Mouse (Mus musculus): ENCODE results near the gene Lce3a.

The Lce3a gene

GRCm38 (mm10) chr3:92926130-92926529, at the start of gene Lce3a:
Gene Lce3a, minus strand, starts transcription at chr3:92926230.
- DNase-seq: no peak

GRCm38 (mm10) chr3:92966761-92967160, 40.7 kb upstream of the Lce3a start, which contains the start of gene Lce3e:
Gene Lce3e, plus strand, starts transcription at chr3:92967061.
- DNase-seq: no peak

DNA sequence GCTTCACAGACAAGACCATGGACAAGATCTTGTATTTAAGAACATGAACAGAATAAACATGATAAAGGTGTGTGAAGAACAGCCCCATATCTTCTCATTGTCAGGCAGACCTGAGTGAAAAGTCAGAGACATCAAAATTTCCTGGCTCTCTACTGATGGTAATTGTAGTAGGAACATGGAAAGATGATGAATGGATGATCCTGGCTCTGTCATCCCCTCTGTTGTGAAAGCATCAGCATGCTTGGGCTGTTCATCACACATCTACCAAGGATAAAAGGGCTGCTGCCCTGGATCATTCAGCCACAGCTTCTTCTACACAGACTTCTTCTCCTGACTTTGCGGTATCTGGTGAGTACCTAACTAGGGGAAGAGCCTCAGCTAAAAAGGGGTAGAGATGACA, 31.1 kb upstream of the Lce3a start, which contains the start of gene Lce3d:
Gene Lce3d (plus strand): TSS at position 301 of the 400 bp plus-strand sequence.
- no peak for DNase-seq

- DNase-seq: no peak
These were observed 18.2 kb upstream of the Lce3a start, which contains the start of gene Lce3c for GRCm38 (mm10) chr3:92944186-92944585. Gene Lce3c, plus strand, starts transcription at chr3:92944486.

- DNase-seq: no peak
These were observed 6.6 kb upstream of the Lce3a start, which contains the start of gene Lce3b for GRCm38 (mm10) chr3:92932679-92933078. Gene Lce3b, plus strand, starts transcription at chr3:92932979.

GRCm38 (mm10) chr3:92920364-92920763, 5.7 kb downstream of the Lce3a start:
- no peak for DNase-seq

DNA sequence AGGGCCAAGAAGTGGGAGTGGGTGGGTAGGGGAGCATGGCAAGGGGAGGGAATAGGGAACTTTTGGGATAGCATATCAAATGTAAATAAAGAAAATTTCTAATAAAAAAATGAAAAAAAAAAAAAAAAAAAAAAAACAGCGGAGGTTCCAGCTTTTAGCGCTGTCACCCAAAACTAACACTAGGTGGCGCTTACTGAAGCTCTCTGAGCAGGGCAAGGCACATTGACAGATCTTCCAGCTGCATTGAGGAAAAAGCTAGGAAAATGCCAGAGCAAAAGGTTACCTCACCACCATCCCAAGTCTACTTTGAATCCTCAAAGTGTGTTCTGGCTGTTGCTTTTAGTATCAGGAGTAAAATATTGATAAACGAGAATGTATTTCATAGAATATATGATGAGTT, 18.5 kb downstream of the Lce3a start:
- DNase-seq: no peak

DNA sequence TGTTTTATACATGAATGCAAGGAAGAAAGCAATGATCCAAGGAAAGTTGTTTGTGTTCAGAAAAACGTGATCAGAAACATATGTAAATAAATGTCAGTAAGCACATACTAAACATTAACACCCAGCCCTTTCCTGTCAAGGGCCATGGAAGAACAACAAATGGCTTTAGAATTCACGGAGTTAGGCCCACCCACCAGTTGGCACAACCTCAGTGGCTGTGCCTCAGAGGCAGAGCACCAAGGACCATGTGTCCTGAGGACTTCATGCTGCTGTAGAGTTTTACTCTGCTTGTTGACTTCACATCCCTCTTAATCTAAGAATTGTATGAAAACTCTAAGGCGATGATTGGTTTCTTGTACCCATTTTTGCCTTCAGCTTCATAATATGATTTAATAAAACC, 20.8 kb downstream of the Lce3a start:
- no peak for DNase-seq

DNA sequence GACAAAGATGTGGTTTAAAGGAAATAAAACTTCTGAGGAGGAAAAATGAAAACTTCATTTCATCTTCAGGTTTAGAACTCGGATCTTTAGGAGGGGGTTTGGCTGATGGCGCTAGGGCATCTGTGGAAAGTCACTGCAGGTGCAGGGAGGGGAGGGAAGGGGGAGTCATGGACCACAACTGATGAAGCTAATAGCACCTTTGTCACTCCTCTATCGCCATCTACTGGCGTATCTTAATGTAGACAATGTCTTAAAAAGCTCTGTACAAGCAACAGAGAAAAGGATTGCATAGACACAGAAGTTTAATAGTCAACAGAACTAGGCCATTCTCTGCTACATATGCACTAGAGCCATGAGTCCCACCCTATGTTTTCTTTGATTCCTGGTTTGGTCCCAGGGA, 22.4 kb downstream of the Lce3a start:
- DNase-seq: no peak

DNA sequence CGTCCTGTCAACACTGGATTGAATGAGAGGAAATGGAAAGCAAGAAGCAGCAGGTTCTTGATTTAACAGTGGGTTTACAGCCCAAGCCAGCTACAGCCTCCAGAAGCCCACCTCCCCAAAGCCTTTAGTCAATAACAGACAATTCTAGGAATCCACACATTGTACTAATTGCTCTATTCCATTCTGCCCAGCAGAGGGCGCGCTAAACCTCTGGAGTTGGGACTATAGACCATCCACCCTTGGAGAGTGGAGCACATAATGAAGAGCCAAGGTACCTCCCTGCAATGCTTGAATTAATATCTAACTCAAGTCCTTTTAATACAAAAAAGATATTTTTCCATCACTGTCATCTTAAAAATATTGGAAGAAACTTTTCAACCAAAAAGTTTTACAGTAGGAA, 23.0 kb downstream of the Lce3a start:
- no peak for DNase-seq

- DNase-seq: no peak
These were observed 31.5 kb downstream of the Lce3a start for GRCm38 (mm10) chr3:92894489-92894888.

- DNase-seq: no peak
These were observed 32.0 kb downstream of the Lce3a start for GRCm38 (mm10) chr3:92894063-92894462.
